Mouse (Mus musculus) cerebellum, postnatal 4 days (tissue): Measurements from ENCODE around the gene Tirap.
"Not testable (repeated sequence)": the region's sequence is repeated elsewhere in the genome, so short reads cannot be mapped to it uniquely, and the experiment has no call there.

Source experiments
- DNase-seq, 2 experiments: peaks; one replicate each; pipeline ENCODE4 v3.0.0; 2022; ENCODE audit warnings: low spot score in 2 of 2, mixed read lengths in 1 of 2

The Tirap gene

DNA sequence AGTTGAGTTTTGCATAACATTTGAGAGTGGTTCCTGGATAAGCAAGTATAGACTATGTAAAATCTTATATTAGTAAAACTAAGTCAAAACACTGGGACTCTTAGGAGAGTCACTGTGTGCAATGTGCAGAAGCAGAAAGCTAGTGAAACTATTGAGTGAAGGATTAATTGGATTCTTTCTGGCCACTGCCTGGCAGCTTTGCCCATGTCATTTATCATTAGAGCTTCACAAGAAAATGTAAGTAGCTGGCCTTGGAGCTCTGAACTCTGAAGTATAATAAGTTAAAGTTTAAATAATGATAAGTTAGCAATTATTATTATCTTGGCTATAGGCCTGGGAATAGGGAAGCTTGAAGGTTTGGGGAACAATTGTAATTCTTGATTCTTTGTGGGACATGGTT lies 51.3 kb downstream of the Tirap start:
- not testable (repeated sequence) for DNase-seq

DNA sequence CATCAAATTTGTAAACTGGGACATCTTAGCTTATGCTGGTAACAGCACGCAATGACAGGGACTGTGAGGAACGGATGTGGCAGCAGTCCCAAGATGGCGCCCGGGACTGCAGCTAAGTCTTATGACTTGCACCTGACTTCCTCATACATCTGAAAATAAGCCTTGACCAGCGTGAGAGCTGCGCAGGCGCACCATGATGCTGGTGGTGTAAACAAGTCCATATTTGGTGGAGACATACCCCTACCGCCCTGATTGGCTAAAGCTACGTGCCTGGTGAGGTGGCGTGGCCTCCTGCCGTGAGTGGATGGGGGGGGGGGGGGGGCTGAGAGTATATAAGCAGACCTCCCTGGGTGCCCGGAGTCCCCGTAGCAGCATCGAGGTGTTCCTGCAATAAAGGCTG lies 52.8 kb downstream of the Tirap start:
- DNase-seq = not testable (repeated sequence)

GRCm38 (mm10) chr9:35145829-35146228 lies 54.3 kb downstream of the Tirap start:
- DNase-seq = no peak

DNA sequence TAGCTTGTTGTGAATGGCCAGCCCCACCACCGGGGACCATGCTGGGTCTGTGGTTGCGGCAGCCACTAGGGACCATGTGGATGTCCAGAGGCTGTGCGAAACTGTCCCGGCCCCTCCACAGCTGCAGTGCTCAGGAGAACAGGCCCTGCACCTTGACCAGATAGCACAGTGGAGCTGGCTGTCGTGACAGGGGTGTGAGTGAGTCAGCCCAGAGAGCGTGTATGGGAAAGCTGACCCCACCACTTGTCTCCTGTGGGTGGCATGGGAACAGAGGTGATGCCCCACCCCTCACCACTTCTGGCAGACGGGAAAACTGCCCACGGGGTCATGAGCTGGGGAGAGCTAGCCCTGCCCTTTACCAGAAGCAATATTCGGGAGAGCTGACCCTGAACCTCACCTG lies 55.0 kb downstream of the Tirap start:
- DNase-seq = no peak

DNA sequence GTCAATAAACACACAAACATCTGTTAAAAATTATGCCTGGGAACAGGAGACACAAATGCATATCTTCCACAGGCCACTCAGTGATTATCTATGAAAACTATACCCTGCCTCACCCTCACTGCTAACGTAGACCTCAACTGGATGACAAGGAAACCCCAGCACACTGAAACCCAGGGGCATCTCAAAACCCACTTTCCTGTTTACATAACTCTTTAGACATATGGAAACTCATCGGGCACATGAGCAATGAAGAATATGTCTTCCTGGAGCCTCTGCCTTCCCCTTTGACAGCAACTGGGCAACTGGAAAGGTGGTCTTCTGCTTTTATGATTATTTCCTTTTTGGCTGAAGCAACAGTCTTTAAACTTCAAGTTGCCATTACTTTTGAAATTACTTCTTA lies 57.9 kb downstream of the Tirap start:
- DNase-seq = no peak

DNA sequence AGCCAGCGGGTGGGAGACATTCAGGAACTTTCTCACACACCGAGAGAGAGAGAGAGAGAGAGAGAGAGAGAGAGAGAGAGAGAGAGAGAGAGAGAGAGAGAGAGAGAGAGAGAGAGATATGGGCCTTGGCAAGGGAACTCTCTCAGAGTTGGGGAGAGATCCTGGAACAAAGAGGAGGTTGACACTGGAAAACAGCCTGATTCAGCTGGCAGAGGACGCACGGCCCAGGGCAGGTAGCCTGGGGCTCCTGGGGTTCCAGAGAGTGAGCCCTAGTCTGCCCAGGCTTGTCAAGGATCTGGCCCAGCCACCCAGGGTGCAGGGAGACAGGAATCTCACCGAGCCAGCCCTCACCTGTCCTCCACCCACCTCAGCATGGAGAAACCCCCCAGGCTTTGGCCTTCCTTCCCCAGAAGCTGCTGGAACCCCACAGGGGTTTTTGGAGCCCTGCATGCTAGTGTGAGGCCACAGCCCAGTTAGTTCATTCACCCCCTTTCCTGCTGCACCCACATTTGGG lies 60.8 kb downstream of the Tirap start:
- DNase-seq = no peak

GRCm38 (mm10) chr9:35138029-35138428 lies 62.1 kb downstream of the Tirap start:
- no peak for DNase-seq

DNA sequence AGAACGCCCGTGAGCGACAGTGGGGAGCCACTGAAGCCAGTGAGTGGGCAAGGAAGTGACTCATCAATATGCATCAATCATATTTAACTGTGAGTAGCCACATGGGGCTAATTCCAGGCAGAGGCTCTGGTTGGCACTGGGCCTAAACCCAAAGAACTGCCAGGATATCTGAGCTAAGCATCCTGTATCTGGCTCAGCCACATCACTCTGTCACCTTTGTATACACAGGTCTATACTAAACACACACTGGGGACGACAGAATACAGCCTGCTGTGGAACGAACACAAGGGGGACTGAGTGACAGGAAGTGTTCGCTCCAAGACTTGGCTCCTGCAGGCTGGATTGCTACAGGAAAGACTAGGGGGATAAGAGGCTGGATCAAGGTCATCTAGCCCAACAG lies 64.5 kb downstream of the Tirap start:
- peak in 1 of 2 experiments; percentile 26 for DNase-seq
